Mouse (Mus musculus): ENCODE data around the gene Abtb1.

Gene Abtb1

DNA sequence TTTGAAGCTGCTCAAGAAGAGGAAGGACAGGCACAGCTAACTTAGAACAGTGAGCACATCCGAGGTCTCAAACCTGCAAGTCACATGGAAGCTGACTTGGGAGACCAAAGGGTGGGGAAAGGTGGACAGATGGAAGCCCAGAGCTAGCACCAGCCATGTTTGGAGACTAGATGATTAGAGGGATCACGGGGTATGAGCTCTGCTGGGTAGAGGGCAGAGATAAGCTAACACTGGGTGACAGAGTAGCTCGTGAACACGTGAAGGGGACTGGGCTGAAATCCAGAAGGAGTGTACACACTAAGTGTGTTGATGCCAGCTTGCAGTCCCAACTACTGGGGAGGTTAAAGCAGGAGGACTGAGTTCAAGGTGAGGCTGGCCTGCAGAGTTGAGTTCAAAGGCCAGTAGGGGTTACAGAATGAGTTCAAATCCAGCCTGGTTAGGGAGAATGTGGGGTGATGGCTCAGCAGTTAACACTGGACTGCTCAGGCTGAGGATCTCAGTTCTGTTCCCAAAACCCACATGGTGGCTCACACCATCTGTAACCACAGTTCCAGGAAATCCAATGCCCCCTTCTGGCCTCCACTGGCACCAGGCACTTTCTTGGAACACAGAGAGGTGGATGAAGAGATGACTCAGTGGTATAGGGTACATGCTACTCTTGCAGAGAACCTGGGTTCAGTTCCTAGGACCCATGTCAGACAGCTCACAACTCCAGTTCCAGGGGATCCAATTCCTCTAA lies 37.7 kb downstream of the Abtb1 start:
- DNase-seq (ENCODE audit: inconsistent ontology term), result no peak

DNA sequence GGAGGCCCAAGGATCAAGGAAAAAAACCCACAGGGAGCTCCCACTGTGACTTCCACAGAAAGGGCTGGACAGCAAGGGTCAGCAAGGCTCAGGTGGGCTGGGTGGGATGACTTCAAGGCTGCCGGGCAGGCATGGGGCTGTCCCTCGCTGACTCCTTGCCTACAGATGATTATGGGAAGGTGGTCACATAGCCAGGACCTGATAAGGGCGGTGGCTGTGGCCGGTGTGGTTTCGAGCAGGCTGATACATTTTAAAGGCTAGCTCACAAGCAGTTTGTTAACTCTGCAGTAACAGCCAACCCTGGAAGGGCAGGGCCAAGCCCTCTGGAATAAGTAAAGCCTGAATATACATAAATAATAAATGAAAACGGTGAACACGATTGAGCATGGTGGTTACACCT lies 38.7 kb downstream of the Abtb1 start:
- DNase-seq (ENCODE audit: inconsistent ontology term), result no peak

DNA sequence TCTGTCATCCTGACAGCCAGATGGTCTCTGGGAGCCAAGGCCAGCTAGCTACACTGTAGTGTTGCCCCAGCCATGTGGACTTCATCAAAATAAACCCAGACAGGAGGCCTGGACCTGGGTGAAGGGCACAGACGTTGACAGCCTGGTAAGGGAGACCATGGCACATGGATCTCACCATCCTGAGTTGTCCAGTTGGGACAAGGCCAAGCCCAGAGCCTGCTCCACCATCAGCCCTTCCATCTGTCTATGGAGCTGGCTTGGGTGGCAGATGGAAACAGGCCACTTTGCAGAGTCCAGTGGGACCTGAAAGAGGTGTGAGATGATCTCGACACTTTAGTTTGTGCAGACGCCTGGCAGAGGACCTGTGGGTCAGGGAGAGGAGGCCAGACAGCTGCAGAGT lies 41.0 kb downstream of the Abtb1 start:
- DNase-seq (ENCODE audit: inconsistent ontology term), result no peak

DNA sequence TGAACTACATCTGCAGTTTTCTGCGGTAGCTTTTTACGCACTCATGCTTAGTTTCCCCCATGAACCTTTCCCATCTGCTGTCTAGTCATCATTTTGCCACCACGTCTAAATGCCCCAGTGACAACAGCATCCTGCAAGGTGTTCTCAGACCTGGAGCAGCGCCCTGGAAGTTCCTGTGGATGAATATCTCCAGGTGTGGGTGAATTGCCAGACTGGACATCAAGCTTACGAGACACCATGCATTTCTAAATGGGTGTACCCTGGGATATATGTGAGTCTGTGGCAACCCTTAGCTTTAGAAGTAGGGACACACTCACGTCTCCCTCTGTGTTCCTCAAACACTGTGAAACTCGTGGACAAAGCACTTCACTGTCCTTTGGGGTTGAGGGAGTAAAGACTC lies 41.6 kb downstream of the Abtb1 start:
- no peak for DNase-seq (ENCODE audit: inconsistent ontology term)

DNA sequence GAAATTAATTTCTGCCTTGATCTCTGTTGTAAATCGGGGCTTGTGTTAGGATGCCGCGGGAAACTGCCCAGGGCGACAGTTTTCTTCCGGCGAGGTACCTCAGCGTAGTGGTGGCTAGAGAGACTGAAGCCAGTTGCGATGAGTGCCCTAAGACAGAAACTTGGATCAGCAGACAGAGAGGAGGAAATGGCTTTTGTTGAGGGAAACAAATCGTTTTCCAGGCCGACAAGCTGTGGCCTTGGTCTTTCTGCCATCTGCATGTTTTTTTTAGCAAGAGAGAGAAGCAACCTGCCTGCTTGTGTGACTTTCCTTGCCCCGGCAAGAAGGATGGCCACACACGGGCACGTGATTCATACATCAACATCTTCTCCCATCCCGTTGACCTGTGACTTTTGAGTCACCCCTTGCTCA lies 47.2 kb downstream of the Abtb1 start:
- DNase-seq (ENCODE audit: inconsistent ontology term), result no peak

DNA sequence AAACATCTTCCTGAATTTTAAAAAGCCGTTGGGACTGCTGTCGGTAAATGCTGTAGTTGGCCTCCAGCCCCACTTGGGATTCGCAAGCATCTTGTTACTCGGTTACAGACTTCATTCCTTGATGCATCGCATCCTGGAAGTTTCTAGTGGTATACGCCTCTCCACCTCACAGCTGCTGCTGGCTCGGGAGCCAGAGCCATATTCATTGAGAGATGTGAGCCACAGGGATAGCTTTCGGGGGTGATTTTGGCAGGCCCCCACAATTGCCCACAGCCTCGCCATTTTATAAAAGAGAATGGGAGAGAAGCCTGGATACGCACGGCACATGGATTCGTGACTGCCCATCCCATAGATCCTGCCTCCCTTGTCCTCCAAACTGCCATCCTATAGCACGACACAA lies 47.9 kb downstream of the Abtb1 start:
- no peak for DNase-seq (ENCODE audit: inconsistent ontology term)

DNA sequence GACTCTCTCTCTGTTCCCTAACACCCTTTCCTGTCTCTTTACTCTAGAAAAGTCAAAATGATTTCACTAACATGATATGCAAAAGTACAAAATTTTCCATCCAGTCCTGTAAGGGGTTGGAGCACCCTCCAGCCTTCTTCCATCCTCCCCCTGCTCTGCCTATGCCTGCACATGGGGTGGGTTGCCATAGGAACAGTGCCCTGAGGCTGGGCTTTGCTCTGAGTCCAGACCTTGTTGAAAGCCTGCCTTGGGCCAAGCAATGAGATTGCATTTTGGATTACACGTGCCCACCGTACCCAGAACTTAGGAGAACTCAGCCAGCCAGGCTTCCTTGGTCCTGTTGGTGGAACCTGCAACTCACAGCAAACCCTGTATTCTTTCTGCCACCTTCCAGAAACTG lies 48.5 kb downstream of the Abtb1 start:
- peak; percentile 54 for DNase-seq (ENCODE audit: inconsistent ontology term)

DNA sequence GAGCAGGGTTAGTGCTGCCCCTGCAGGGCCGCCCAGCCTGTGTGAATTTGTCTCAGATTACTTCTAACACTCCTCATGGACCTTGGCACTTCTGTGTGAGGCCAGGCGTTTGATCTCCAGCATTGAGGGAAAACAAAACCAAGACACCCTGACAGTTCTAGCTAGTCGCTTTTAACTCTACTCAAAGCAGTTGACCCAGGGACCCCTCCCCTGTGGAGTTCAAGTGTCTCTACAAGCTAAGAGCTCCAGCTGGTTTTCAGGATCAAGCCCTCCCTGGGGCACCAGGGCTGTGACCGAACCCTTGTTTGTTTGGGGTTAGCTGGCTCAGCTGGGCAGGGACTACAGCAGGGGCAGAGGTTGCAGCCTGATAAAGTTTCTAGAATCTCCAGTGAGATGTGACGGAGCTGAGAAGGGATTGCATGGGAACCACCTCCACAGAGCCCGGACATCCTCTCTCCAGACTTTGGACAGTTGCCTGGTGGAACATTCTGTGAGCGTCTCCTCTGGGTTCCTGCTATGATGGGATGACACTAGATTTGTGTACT lies 49.6 kb downstream of the Abtb1 start:
- peak; percentile 33 for DNase-seq (ENCODE audit: inconsistent ontology term)

DNA sequence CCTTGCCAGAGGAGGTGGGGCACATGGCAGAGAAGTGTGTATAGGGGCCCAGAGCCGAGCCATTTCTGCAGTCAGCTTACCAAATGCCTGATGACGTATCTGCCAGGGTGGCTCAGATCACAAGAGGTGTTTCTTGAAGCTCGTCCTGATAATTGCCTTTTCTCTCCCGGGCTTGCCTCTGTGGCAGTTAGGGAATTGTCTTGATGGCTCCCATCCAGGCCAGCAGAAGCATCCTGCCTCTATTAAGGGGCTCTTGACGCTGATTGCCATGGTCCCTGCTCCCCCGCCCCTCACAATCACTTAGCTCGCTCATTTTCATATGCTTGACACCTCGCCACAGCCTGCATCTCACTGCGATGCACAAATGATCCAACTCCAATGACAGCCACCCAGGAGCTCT lies 50.5 kb downstream of the Abtb1 start:
- DNase-seq (ENCODE audit: inconsistent ontology term), result peak; percentile 25

DNA sequence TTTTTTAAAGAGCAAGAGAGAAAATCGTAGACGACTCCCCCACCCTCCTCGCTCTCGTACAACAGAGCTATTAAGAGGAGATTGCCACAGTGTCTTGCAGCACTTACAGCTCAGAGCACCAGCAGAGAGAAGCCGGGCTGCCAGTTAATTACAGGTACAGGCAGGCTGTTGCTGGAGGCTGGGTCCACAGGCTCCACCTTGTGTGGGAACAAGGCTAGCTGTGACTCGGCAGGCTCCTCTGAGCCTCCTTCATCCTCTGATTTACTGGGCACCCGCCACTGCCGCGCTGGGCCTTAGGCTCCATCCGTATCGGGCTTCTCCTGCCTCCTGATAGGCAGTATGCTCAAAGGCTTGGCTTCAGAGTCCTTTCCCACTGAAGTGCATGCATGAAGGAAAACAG lies 53.6 kb downstream of the Abtb1 start:
- DNase-seq (ENCODE audit: inconsistent ontology term), result no peak

DNA sequence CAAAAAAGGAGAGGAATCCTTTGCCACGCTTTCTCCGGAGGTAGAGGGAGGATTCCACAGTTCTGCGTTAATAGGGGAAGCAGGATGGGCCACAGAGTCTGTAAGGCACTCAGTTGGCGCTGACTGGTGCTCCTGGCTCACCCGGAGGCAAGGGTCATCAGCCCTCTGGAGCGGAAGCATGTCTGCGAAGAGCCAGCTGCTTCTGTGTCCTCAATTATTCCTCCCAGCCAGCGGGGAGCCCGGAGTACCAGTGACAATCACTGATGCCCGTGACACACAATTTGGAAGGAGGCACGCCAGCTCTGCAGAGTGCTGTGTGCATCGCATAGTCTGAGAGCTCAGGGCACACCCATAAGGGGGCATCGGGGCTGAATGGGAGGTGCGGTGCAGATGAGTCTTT lies 54.3 kb downstream of the Abtb1 start:
- peak; percentile 94 for DNase-seq (ENCODE audit: inconsistent ontology term)

DNA sequence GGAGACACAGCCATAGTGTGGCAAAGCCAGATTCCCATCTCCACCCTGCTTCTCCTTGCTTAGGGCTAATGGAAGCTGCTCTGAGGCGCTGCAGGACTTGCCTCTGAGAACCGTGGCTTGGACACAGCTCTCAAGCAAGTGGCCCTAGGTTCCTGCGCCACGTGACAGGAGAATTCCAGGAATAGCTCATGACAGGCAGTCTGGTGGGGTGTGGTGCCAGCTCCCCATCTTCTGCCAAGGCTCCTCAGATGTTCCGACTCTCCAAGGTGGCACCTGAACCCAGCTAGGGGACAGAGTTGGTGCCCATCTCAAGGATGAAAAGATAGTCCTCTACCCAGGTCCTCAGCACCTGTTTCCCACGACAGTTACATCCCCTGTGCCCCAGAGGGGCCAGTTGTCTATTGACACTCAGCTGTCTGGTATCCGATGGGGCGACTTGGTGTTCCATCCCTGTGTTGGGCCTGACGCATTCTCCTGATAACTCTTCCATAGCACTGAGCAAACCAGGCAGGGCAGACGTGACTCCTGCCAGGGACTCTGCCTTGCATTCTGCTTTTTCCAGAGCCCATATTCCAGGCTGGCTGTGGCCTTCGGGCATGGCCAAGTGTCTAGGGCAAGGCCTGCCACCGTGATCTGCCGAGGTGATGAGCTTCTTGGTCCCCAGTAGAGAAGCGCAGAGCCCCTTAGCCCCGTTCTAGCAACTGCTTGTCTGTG lies 54.9 kb downstream of the Abtb1 start:
- peak; percentile 77 for DNase-seq (ENCODE audit: inconsistent ontology term)
